Mouse (Mus musculus) adrenal gland, postnatal 10 days (tissue): ENCODE measurements around the gene Ltbp4. TPM values are rescaled to one million over a fixed set of nuclear protein-coding genes. Genes with fewer than 3 reads are reported as not detected.

ENCODE experiments used
- DNase-seq: peaks from one replicate; pipeline ENCODE4 v3.0.0; 2021; ENCODE audit warnings: mixed read lengths
- long read RNA-seq, 2 experiments: library from polyadenylated mRNA; stranded (forward); transcript quantifications; one replicate each; pipeline ENCODE4 v2.0.0; 2021
- total RNA-seq, 2 experiments: library from RNA; stranded (reverse); gene quantifications; 2 replicates each; pipeline ENCODE4 v1.2.3; 2021

Gene Ltbp4
- total RNA-seq, result 100 to 1,000 TPM; 107 to 111 TPM
- long read RNA-seq, experiment 1, full-length matches to known transcripts, result 10 of 56 reads
- long read RNA-seq, experiment 1, partial matches to known transcripts, result 34 of 56 reads
- long read RNA-seq, experiment 1, other reads (novel, unspliced or antisense), result 12 of 56 reads
- long read RNA-seq, experiment 2, full-length matches to known transcripts, result 69 of 102 reads
- long read RNA-seq, experiment 2, partial matches to known transcripts, result 23 of 102 reads
- long read RNA-seq, experiment 2, other reads (novel, unspliced or antisense), result 10 of 102 reads

- DNase-seq, result peak; percentile 41
Measured at GRCm38 (mm10) chr7:27337175-27337853, at the start of gene Ltbp4. Gene Ltbp4 (minus strand): TSS chr7:27337692.

GRCm38 (mm10) chr7:27384731-27385130 is 47.2 kb upstream of the Ltbp4 start:
- peak; percentile 84 for DNase-seq

GRCm38 (mm10) chr7:27384134-27384533 is 46.6 kb upstream of the Ltbp4 start:
- no peak for DNase-seq

GRCm38 (mm10) chr7:27383233-27383632 is 45.7 kb upstream of the Ltbp4 start:
- no peak for DNase-seq

- no peak for DNase-seq
Measured at GRCm38 (mm10) chr7:27381560-27381959, 44.1 kb upstream of the Ltbp4 start.

GRCm38 (mm10) chr7:27381009-27381408 is 43.5 kb upstream of the Ltbp4 start:
- DNase-seq, result no peak

- no peak for DNase-seq
Measured at GRCm38 (mm10) chr7:27379836-27380235, 42.3 kb upstream of the Ltbp4 start.

- DNase-seq, result peak; percentile 29
Measured at GRCm38 (mm10) chr7:27378431-27378830, 40.9 kb upstream of the Ltbp4 start.

- DNase-seq, result no peak
Measured at GRCm38 (mm10) chr7:27375274-27375673, 37.8 kb upstream of the Ltbp4 start.

GRCm38 (mm10) chr7:27371715-27372462 is 34.4 kb upstream of the Ltbp4 start:
- peak; percentile 22 for DNase-seq

GRCm38 (mm10) chr7:27369111-27369510 is 31.6 kb upstream of the Ltbp4 start:
- DNase-seq, result no peak

GRCm38 (mm10) chr7:27367976-27368375 is 30.5 kb upstream of the Ltbp4 start:
- no peak for DNase-seq

- DNase-seq, result no peak
Measured at GRCm38 (mm10) chr7:27366082-27366844, 28.8 kb upstream of the Ltbp4 start.

- DNase-seq, result no peak
Measured at GRCm38 (mm10) chr7:27364379-27364778, 26.9 kb upstream of the Ltbp4 start.

GRCm38 (mm10) chr7:27361283-27361946 is 23.9 kb upstream of the Ltbp4 start:
- DNase-seq, result peak; percentile 99

- DNase-seq, result no peak
Measured at GRCm38 (mm10) chr7:27360749-27361148, 23.3 kb upstream of the Ltbp4 start.

- DNase-seq, result no peak
Measured at GRCm38 (mm10) chr7:27359706-27360358, 22.3 kb upstream of the Ltbp4 start.

GRCm38 (mm10) chr7:27359162-27359561 is 21.7 kb upstream of the Ltbp4 start:
- no peak for DNase-seq

GRCm38 (mm10) chr7:27357595-27357978 is 20.1 kb upstream of the Ltbp4 start:
- no peak for DNase-seq

GRCm38 (mm10) chr7:27356861-27357594 is 19.5 kb upstream of the Ltbp4 start, which contains the start of gene Gm20479:
Gene Gm20479 (minus strand): TSS chr7:27357419.
- no peak for DNase-seq
